Mouse (Mus musculus) hindbrain, embryonic 14.5 days (tissue): ENCODE measurements at regions not wholly inside any gene's neighbourhood (a gene's known extent, or its start where the extent isn't known, plus 50 kb on each side); places are given as distances from the start of the nearest gene placed in this dataset.

Experiments used
- ATAC-seq: fragments of 200-750 bp; cut with Nextera tagmentation; 2 replicates; pipeline ENCODE4 v1.8.0; 2017; ENCODE audit warnings: moderate number of reproducible peaks, mild to moderate bottlenecking, moderate TSS enrichment, moderate library complexity; ENCODE audit not compliant: low FRiP score
- DNase-seq: peaks from one replicate; pipeline ENCODE4 v3.0.0-alpha.2; 2015; ENCODE audit warnings: low spot score
- H3K27ac ChIP-seq: fragments of 300-500 bp; sonication (generic); 2 replicates; pipeline ENCODE4 v1.5.1; 2014; ENCODE audit warnings: mild to moderate bottlenecking, moderate library complexity
- H3K27me3 ChIP-seq: fragments of 300-500 bp; sonication (generic); 2 replicates; pipeline ENCODE4 v1.6.1; 2014; ENCODE audit warnings: mild to moderate bottlenecking, low read length, mixed read lengths; ENCODE audit not compliant: control insufficient read depth, insufficient read depth
- H3K36me3 ChIP-seq: fragments of 300-500 bp; sonication (generic); replicated peaks from 2 replicates; pipeline ENCODE4 v1.6.1; 2014; ENCODE audit not compliant: control insufficient read depth, insufficient read depth
- H3K4me1 ChIP-seq: fragments of 300-500 bp; sonication (generic); replicated peaks from 2 replicates; pipeline ENCODE4 v1.6.1; 2014; ENCODE audit warnings: antibody characterized with exemption, low read length, mixed read lengths; ENCODE audit not compliant: control insufficient read depth, insufficient read depth
- H3K4me2 ChIP-seq: fragments of 300-500 bp; sonication (generic); replicated peaks from 2 replicates; pipeline ENCODE4 v1.6.1; 2014; ENCODE audit warnings: mild to moderate bottlenecking, moderate library complexity
- H3K4me3 ChIP-seq: fragments of 300-500 bp; sonication (generic); replicated peaks from 2 replicates; pipeline ENCODE4 v1.5.1; 2014; ENCODE audit warnings: mild to moderate bottlenecking, low read length
- H3K9ac ChIP-seq: fragments of 300-500 bp; sonication (generic); 2 replicates; pipeline ENCODE4 v1.6.1; 2014
- H3K9me3 ChIP-seq: fragments of 300-500 bp; sonication (generic); 2 replicates; pipeline ENCODE4 v1.6.1; 2016; ENCODE audit warnings: low read length; ENCODE audit not compliant: control insufficient read depth
- WGBS: fragments of 180-500 bp; shearing (Covaris S2); extraction: QIAGEN DNeasy Blood & Tissue Kit; methylation state at CpG from one replicate; pipeline ENCODE4 v1.1.7; 2014; 5-methylcytosine and 5-hydroxymethylcytosine counted together

- H3K27ac ChIP-seq, result no peak overlapping the region
- no peaks in the 10 kb centered on the region for H3K36me3 ChIP-seq
- H3K9me3 ChIP-seq, result no peaks in the 10 kb centered on the region
- H3K9ac ChIP-seq, result no peak overlapping the region
- ATAC-seq (no peak), DNase-seq (no peak)
- H3K27me3 ChIP-seq, result no peaks in the 10 kb centered on the region; the same call in 1 of the 2 replicates
- H3K4me1 ChIP-seq, result no peaks in the 10 kb centered on the region
- H3K4me2 ChIP-seq, result no peak overlapping the region
- WGBS, result 86% methylated on average over 8 of the region's 8 CpGs
- H3K4me3 ChIP-seq, result no peak overlapping the region
Measured at GRCm38 (mm10) chr5:64428822-64429221, 272.7 kb downstream of the Tbc1d1 start.

GRCm38 (mm10) chr5:64430501-64430900 is 274.4 kb downstream of the Tbc1d1 start:
- ATAC-seq (no peak), DNase-seq (no peak)
- Histone ChIP-seq H3K4me1 (no peaks in the 10 kb centered on the region), H3K9ac (no peak overlapping the region), H3K36me3 (no peaks in the 10 kb centered on the region), H3K27ac (no peak overlapping the region), H3K4me3 (no peak overlapping the region), H3K27me3 (no peaks in the 10 kb centered on the region), H3K9me3 (no peaks in the 10 kb centered on the region), H3K4me2 (no peak overlapping the region)
- 88% methylated on average over 3 of the region's 3 CpGs for WGBS

DNA sequence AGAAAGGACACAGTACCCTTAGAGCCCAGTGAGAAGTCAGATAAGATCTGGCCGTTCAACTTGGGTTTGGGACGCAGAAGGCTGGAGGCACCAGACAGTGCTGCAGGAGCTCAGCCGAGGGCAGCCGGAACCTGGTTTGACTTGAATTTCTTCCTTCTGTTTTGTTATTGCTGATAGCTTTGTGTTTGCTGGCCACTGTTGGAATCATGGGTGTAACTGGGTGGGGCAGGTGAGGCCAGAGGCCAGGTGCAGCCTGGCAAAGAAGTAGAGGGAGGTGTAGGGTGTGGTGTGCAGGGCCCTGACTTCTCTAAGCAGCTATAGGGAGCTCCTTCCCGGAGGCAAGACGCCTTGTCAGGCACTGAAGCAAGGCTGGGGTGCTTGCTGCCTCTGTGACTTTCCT is 275.5 kb downstream of the Tbc1d1 start:
- ATAC-seq (no peak), DNase-seq (no peak)
- Histone ChIP-seq H3K27ac (no peak overlapping the region), H3K4me3 (no peak overlapping the region), H3K36me3 (no peaks in the 10 kb centered on the region), H3K4me2 (no peak overlapping the region), H3K27me3 (no peaks in the 10 kb centered on the region), H3K9me3 (no peaks in the 10 kb centered on the region), H3K9ac (no peak overlapping the region), H3K4me1 (no peaks in the 10 kb centered on the region)
- WGBS, result 94% methylated on average over 6 of the region's 6 CpGs

GRCm38 (mm10) chr5:64433786-64434185 is 277.7 kb downstream of the Tbc1d1 start:
- H3K9me3 ChIP-seq, result no peaks in the 10 kb centered on the region
- no peak for ATAC-seq

DNA sequence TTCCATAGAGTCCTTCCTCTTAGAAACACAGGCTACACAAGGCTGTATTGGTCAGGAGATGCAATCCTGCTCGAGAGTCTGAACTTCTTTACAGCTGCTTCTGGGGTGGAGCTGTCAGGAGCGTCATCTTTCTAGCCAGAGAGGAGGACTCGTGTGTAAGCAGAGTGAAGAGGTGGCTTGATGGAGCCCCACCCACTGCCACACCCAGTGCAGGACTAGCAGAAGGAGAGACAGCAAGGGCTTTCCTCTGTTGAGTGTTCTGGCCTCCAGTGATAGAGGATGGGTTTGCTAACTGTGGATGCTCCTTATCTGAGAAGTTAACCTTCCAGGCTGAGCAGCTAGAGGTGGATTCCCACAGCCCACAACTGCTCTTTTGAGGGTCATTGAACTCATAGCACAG is 279.4 kb downstream of the Tbc1d1 start:
- DNase-seq (no peak), ATAC-seq (no peak)
- Histone ChIP-seq H3K4me1 (no peaks in the 10 kb centered on the region), H3K27me3 (no peaks in the 10 kb centered on the region), H3K4me2 (no peak overlapping the region), H3K9ac (no peak overlapping the region), H3K27ac (no peak overlapping the region), H3K36me3 (no peaks in the 10 kb centered on the region), H3K4me3 (no peak overlapping the region), H3K9me3 (no peaks in the 10 kb centered on the region)
- 80% methylated on average over 3 of the region's 3 CpGs for WGBS

More at GRCm38 (mm10) chr5:64433786-64434185, 277.7 kb downstream of the Tbc1d1 start:
- H3K4me1 ChIP-seq, result no peaks in the 10 kb centered on the region
- no peak overlapping the region for H3K27ac ChIP-seq
- H3K36me3 ChIP-seq, result no peaks in the 10 kb centered on the region
- no peak overlapping the region for H3K9ac ChIP-seq
- no peak overlapping the region for H3K4me2 ChIP-seq
- H3K27me3 ChIP-seq, result no peaks in the 10 kb centered on the region
- no peak for DNase-seq
- no peak overlapping the region for H3K4me3 ChIP-seq
- 93% methylated on average over 5 of the region's 5 CpGs for WGBS

DNA sequence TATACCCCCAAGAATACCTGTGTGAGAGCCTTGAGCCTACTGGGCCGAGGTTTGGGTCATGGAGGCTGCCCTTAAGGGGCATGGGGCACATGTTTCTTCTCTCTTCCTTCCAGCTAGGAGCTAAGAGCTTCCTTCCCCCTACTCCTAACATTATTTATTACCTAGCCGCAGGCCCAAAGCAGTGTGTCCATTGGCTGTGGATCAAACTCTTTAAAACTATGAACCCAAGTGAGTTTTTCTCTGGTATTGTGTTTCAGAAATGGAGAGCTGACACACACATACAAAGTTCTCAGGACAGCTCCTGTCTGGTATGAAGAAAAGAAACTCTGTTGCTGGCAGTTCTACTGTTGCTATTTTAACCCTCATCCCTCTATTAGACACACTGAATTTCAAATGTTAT is 279.9 kb downstream of the Tbc1d1 start:
- ATAC-seq (no peak), DNase-seq (no peak)
- no peaks in the 10 kb centered on the region for H3K36me3 ChIP-seq
- no peak overlapping the region for H3K4me2 ChIP-seq
- WGBS, result 89% methylated on average over 2 of the region's 2 CpGs
- H3K4me3 ChIP-seq, result no peak overlapping the region
- no peak overlapping the region for H3K27ac ChIP-seq
- no peaks in the 10 kb centered on the region for H3K4me1 ChIP-seq
- H3K27me3 ChIP-seq, result no peaks in the 10 kb centered on the region
- no peak overlapping the region for H3K9ac ChIP-seq
- no peaks in the 10 kb centered on the region for H3K9me3 ChIP-seq

- Histone ChIP-seq H3K4me1 (no peaks in the 10 kb centered on the region), H3K9me3 (no peaks in the 10 kb centered on the region)
Measured at GRCm38 (mm10) chr5:64437720-64438119, 281.6 kb downstream of the Tbc1d1 start.

GRCm38 (mm10) chr5:64438446-64439134 is 282.5 kb downstream of the Tbc1d1 start:
- WGBS, result 78% methylated on average over 13 of the region's 13 CpGs
- Histone ChIP-seq H3K4me3 (no peak overlapping the region), H3K9ac (no peak overlapping the region), H3K4me2 (no peak overlapping the region), H3K36me3 (no peaks in the 10 kb centered on the region), H3K4me1 (no peaks in the 10 kb centered on the region), H3K27me3 (no peaks in the 10 kb centered on the region), H3K9me3 (no peaks in the 10 kb centered on the region), H3K27ac (no peak overlapping the region)
- ATAC-seq (no peak), DNase-seq (no peak)

More at GRCm38 (mm10) chr5:64437720-64438119, 281.6 kb downstream of the Tbc1d1 start:
- Histone ChIP-seq H3K36me3 (no peaks in the 10 kb centered on the region), H3K4me3 (no peak overlapping the region), H3K9ac (no peak overlapping the region), H3K4me2 (no peak overlapping the region), H3K27ac (no peak overlapping the region), H3K27me3 (no peaks in the 10 kb centered on the region)
- ATAC-seq, result no peak
- no peak for DNase-seq
- WGBS, result 90% methylated on average over 5 of the region's 5 CpGs

DNA sequence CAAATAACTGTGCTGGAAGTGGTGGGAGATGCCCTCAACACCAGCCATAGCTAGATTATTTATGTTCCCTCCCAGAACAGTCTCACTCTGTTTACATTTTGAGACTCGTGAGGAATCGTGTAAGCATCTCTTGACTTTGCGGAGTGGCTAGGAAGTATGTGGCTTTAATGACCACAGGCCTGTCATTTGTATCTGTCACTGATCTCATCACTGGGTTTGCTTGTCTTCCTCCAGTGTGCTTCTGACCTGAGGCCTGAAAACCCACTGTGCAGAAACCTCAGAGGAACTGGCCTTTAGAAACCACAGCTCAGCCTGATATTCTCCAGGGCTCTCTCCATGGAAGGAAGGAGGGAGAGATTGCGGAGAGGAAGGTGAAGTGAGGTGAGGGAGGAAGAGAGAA is 291.7 kb downstream of the Tbc1d1 start:
- Histone ChIP-seq H3K4me2 (no peak overlapping the region), H3K4me3 (no peak overlapping the region), H3K9me3 (no peaks in the 10 kb centered on the region), H3K27me3 (no peaks in the 10 kb centered on the region), H3K27ac (no peak overlapping the region), H3K9ac (no peak overlapping the region), H3K36me3 (no peaks in the 10 kb centered on the region), H3K4me1 (no peaks in the 10 kb centered on the region)
- DNase-seq (no peak), ATAC-seq (no peak)
- 82% methylated on average over 4 of the region's 4 CpGs for WGBS
